Mouse (Mus musculus) CD4-positive naive resting alpha-beta T cell, adult 57 days (primary cell): ENCODE results near the gene Fam189a1. TPM values are rescaled to one million over a fixed set of nuclear protein-coding genes. Genes with fewer than 3 reads are reported as not detected.

ENCODE experiments used
- total RNA-seq: library from RNA; stranded (reverse); gene quantifications from one replicate; pipeline ENCODE4 v1.2.4, GENCODE M21; 2023

Fam189a1 gene
- total RNA-seq, result not detected

GRCm38 (mm10) chr7:65156514-65156911 is at the start of gene Fam189a1:
Fam189a1 (minus strand) TSS chr7:65156570.

DNA sequence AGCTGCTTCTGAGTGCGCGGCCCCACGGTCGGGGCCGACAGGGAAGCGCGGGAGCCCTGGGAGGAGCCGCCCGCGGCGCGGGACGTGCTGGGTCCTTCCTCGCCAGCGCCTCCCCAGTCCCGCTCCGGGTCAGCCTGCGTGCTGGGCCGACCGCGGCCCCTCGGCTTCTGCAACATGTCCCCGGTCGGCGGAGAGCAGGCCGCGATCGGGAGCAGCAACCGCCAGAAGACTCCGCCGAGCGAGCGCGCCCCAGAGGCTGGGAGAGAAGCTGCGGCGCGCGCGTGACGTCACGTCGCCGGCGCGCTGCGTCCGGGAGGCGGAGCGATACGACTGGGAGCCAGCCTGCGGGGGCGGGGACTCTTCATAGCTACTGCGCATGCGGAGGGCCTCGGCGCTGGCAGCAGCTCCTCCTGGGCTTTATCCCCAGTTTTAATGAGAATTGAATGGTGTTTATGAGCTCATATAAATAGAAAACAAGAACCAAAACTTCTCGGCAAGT is 283.6 kb downstream of the Fam189a1 start, which contains the start of gene Nsmce3:
Gene Nsmce3, minus strand, starts transcription at position 255 of the 499 bp plus-strand sequence.

